Mouse (Mus musculus) mouse embryonic stem cell (cell line): ENCODE results near the gene Hdac7.

Source experiments
- in situ Hi-C, 2 experiments: fragments of 300-500 bp; cut with MboI; formaldehyde crosslinking; loops; 1 replicate in 1 of 2; 3 replicates in 1 of 2; pipeline ENCODE4 v1.14.3; 2019 to 2020; ENCODE audit warnings: low sequenced_read_pairs in 2 of 2, low pct_unique_long_range_greater_than_20kb in 1 of 2, mixed read lengths in 1 of 2; ENCODE audit not compliant: unreplicated experiment in 1 of 2

Gene Hdac7

GRCm38 (mm10) chr15:97825941-97826587, 18.2 kb downstream of the Hdac7 start:
- in situ Hi-C loops = no loop called here

DNA sequence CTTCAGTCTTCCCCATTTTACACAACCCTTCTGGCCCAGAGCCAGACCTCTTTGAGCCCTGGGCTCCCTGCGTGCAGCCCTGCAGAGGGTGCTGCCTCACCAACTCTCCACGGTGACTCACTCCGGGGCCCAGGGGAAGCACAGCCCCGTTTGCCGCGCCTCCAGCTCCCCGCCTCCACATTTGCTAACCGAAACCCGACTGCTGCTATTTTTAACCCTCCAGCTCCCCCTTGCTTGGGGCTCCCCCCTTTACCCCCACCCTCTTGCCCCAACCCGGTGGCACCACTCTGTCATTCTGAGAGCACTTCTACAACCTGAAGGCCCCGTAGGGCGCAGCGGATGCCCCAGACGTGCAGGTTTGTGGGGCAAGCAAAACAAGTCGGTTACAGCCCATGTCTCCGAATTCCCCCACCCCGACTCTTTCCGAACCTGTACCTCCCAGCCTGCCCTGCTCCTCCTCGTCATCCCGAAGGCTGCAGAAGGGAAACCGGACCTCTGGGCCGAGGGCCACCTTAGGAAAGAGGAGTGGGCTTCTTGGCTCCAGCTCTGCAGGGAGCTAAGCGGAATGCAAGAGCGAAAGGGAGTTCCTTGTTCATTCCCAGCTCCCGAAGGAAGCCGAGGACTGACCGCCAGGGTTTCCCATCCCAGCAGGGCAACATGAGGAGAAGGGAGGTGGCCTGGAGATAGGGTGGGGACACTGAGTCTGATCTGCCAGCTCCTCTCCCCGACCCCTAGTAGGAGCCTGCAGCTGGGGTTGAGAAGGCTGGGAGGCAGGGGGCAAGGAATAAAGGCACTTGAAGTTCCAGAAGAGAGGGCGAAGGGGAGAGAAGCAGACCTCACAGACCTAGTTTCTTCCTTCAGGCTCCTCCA, 19.0 kb downstream of the Hdac7 start:
- in situ Hi-C loops = no loop called here

GRCm38 (mm10) chr15:97824042-97824441, 20.3 kb downstream of the Hdac7 start:
- in situ Hi-C loops = no loop called here

DNA sequence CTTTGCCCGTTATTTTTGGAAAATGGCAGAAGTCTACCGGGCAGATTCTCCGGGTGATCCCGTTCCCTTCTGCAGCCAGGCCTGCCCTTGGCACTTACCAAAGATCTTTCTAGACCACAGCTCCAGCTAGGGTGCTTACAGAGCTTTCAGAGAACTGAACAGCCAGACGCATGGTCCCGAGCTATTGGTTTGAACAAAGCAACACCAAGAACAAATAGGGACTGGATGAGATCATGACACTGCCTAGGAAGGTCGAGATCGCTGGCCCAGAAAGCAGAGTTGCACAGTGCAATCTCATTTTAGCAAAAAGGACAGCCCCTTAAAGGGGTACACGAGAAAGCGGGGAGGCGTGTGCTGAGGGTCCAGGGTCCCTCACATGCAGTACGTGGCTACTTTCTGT, 20.8 kb downstream of the Hdac7 start:
- in situ Hi-C loops = no loop called here

DNA sequence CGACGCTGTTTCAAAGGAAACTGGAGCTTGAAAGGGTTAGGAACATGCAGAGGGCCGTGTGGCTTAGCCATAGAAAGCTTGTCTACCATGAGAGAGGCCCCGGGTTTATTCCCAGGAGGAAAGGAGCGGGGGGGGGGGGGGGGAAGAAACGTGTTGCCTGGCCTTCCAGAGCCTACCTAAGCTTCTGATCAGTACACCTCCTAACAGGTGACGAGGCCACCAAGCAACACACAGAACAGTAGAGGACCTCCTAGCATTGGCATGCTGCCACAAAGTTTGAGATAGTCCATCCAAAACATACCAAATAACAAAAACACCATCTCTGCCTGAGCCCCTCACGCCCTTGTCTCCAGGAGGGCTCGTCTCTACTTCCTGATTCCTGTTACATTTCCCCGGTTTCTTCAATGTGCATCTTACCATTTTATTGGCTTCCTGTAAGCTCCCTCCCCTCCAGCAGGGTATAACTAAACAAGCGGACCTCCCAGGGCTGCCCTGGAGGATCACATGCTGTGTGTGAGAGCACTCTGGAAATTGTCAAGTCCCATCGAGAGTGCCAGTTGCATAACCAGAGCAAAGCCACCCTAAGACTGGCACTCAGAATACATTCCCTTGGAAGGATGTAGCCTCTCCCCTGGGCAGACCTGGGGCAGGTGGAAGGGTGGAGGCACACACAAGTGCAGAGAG, 21.6 kb downstream of the Hdac7 start:
- in situ Hi-C loops = no loop called here

DNA sequence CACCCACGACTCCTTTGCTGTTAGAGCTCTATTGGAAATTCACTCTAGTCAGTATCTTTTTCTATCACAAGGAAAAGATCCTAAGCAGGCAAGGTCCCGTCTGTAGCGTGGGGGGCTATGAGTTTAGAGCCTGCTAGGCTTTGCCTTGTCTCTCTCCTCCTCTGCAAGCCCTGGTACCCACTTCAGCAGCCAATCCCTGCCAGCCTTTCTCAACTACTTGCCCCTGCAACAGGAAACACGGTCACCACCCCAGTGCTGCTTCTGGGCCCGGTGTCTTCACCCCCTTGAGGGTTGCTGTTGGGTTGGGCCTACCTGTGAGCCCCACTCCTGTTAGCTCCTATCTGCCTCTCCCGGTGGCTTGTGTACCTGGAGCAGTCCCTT, 22.3 kb downstream of the Hdac7 start:
- in situ Hi-C loops = no loop called here

DNA sequence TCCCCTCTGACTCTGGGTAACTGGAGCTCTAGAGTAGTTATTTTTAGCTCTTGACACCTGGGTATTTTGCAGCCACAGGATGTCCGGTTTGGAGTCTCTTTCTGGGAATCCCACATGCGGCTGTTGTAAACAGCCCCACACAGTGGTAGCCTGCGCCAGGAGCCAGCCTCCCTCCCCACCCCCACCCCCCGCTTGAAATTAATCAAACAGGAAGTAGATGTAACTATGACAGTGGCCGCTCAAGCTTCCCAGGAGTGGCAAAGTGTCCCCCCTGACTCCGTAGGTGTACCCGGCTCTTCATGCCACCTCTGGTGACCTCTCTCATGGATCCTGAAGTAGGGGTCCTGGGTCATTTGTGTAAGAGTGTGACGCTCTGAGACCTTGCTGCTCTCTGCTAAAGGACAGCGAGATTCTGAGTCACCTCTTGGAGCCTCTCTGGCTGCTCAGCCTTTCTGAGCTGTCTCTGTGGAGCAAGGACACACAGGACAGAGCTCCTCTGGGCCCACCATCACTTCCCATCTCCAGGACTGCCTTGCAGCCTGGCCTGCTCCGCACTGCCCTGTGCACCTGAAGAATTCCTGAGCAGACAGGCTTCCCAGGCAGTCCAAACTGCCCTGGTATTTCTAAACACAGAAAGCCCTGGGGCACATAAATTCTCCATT, 22.9 kb downstream of the Hdac7 start:
- in situ Hi-C loops = no loop called here

DNA sequence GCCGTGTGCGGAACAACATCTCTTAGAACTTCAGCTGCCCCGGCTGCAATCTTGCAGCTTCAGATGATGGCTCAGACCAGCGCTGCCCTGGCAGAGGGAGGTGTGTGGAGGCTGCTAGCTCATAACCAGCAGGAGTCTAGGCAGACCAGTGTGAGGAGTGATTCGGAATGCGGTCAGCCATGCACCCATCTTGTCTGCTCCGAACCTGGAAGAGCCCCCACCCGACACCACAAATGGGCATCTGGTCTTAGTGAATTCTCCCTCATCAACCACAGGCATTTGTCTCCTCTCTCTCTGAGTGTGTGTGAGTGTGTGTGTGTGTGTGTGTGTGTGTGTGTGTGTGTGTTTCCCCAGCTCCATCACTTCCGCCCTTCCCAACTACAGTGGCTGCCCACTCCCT, 24.4 kb downstream of the Hdac7 start:
- in situ Hi-C loops = no loop called here

DNA sequence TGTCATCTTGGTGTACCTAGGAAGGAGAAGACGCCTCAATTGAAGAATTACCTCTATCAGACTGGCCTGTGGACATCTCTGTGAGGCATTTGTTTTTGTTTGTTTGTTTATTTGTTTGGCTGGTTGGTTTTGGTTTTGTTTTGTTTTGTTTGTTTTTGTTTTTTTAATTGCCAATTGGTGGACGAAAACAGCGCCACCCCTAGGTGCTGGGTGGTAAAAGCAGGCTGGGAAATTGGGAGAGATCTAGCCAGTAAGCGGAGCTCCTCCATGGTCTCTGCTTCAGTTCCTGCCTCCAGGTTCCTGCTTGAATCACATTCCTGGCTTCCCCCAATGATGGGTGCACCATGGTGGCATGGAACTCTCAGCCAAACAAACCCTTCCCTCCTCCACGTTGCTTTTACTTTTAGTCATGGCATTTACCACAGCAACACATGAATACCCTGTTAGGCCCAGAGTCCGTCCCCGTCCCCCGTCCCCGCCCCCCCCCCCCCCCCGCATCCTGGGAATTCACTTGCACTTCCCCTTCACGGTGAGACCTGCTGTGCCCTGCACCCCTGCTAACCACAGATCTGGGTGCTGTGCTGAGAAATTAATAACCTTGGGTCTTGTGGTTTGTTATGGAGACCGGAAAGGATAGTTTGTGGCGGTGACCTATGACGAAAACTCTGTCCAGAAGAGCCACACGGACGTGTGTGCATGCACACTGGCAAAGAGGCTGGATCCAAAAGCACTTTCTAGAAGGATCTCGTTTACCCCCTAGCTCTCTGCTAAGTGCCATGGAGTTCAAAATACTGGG, 27.9 kb downstream of the Hdac7 start:
- in situ Hi-C loops = no loop called here

DNA sequence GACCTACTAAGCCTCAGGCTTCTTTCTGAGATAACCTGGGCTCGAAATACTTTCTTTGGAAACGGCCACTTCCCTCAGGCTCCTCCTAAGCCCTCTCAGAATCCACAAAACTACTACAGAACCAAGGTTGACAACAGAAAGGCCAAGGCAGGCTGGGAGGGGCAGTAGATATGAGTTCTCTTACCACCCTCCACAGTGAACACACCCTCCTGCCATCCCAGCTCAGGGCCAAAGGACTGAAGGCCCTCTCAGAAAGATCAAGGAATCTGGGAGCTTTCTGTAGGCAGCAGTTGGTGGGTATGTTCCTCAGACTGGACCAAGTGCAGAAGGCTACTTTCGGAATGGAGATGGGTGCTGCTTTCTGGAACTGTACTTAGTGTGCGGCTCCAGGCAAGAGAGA, 29.0 kb downstream of the Hdac7 start:
- in situ Hi-C loops = no loop called here

DNA sequence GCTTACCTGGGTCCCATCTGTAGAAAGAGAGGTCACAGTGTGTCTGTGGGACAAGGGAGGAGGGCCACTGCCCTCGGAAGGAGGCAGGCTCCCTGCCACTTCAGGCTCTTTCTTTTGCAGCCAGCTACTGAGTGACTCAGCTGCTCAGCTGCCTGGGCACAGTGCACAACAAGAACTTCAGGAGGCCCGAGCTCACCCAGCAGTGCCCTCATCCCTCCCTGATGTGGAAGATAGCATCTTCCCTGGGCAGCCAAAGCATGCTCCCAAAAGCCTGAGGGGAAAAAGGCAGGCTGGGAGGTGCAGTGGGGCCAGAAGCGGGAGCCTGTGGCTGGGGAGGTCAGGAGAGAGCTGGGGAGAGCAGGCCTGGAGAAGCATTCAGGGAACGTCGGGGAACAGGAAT, 29.6 kb downstream of the Hdac7 start:
- in situ Hi-C loops = no loop called here

DNA sequence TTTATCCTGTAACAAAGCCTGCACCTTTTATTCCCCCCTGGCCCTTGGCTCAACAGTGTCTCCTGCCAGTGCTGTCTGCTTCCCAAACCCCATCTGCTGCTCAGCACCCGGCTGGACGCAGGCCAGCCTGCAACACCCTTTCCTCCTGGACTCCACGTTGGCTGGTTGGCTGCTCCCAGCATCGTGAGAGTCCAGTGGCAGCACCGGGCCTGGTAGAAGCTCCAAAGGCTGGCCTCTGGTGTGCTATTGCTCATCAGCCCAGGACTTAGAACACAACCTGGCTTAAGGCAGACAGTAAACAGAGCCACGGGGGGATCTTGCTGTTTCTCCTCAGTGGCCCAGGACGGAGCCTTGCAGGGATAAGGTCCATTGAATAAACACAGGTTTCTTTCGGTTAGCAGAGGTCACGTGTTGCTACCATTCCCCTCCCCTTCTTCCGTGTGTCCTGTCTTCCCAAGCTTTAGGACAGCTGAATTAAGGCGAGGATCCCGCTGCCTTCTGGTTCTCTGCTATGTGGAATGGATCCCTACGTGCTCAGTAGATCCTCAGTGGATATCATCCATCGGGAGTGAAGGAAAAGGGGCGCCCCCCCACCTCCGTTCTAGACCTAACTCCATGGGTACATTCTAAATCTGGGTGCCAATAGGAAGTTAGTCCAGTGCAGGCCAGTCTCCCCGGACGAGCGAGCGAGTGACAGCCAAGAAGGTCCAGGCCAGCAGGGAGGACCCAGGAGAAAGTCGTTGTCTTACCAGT, 30.7 kb downstream of the Hdac7 start:
- in situ Hi-C loops = no loop called here

GRCm38 (mm10) chr15:97812875-97813274, 31.4 kb downstream of the Hdac7 start:
- in situ Hi-C loops = no loop called here

DNA sequence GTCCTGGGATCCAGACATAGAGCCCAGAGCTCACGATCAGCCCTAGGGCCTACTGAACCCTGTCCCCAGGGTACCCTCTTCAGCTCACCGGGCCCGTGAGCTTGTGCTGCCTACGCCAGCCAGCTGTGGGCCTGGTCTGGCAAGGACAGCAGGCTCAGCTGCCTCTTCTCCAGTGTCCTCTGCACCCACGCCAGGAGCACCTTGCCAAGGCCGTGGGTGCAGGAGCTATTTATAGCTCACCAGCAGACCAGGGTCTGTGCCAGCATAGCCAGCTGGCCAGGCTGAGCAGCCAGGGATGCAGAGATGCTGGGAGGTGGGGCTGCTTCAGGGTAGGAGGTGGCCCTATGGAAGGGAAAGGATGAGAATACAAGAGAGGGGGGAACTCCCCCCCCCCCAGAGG, 32.2 kb downstream of the Hdac7 start:
- in situ Hi-C loops = no loop called here

GRCm38 (mm10) chr15:97811307-97811706, 33.0 kb downstream of the Hdac7 start:
- in situ Hi-C loops = no loop called here

DNA sequence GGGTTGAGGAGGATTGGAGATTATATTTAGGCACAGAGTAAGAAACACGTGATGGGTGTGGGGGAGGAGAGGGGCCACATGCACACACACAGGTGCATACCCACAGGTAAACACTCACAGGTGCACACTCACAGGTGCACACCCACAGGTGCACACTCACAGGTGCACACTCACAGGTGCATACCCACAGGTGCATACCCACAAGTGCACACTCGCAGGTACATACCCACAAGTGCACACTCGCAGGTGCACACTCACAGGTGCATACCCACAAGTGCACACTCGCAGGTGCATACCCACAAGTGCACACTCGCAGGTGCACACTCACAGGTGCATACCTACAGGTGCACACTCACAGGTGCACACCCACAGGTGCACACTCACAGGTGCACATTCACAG, 33.9 kb downstream of the Hdac7 start:
- in situ Hi-C loops = no loop called here

DNA sequence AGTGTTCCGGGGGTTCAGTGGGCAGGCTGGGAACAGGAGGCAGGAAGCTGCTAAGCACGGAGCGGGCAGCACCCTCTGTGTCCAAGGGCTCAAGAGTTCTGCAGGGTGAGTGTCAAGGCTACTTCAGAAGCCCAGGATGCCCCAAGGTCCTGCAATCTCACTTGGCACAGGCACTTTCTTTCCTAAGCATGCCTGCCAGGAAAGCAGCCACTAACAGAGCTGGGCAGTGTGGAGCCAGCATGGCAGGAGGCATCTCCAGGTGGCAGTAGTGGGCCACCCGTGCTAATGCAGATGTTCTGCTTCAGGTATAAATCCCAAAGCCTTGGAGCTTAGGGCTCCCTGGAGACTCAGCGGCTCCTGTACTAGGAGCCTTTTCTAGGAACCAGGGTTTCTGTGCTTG, 34.4 kb downstream of the Hdac7 start:
- in situ Hi-C loops = no loop called here

GRCm38 (mm10) chr15:97809206-97809605, 35.1 kb downstream of the Hdac7 start:
- in situ Hi-C loops = no loop called here
